Mouse (Mus musculus) left cerebral cortex, adult 18-20 months (tissue): ENCODE results near the gene Fhod1. TPM values are rescaled to one million over a fixed set of nuclear protein-coding genes. Genes with fewer than 3 reads are reported as not detected.
A peak's percentile ranks its signal among the peaks of the same experiment; 100 is the strongest.

Experiments used
- DNase-seq, 2 experiments: peaks; one replicate each; pipeline ENCODE4 v3.0.0; 2021 to 2022; ENCODE audit warnings: low spot score in 2 of 2, mixed read lengths in 1 of 2
- total RNA-seq, 2 experiments: library from RNA; stranded (reverse); gene quantifications; 2 replicates each; pipeline ENCODE4 v1.2.3; 2021

The Fhod1 gene
- total RNA-seq, 2 experiments from 2014 or later: 3.1 to 3.3 TPM

GRCm38 (mm10) chr8:105318662-105319190, 29.0 kb downstream of the Fhod1 start:
- DNase-seq: no peak

GRCm38 (mm10) chr8:105317941-105318340, 29.8 kb downstream of the Fhod1 start:
- DNase-seq: no peak

DNA sequence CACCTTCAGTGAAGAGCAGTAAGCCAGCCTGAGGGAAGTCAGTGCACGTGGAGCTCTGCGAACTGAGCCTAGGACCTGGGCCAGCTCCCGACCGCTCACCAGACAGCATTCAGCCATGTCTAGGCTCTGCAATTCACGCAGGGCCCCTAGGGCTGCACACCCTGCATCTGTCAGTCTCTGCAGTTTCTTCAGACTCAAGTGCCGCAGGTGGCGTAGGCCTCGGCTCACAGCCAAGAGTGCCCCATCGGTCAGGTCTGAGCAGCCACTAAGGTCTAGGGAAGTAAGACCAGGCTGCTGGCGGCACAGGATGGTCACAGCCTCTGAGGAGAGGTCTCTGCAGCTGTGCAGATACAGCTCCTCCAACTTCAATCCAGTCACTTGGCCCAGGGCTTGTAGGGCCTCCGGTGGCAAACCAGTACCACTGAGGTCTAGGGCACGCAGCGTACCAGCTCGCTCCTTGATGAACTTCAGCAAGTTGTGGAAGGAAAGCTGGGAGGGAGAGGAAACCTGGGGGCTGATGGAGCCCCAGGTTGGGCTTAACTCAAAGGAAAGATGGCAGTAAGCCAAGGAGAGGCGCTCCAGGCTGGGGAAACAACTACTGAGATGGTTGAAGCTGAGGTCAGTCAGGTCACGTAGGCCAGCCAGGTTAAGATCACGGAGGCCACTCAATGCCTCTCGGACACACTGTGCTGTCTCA, 32.5 kb downstream of the Fhod1 start:
- DNase-seq: no peak

DNA sequence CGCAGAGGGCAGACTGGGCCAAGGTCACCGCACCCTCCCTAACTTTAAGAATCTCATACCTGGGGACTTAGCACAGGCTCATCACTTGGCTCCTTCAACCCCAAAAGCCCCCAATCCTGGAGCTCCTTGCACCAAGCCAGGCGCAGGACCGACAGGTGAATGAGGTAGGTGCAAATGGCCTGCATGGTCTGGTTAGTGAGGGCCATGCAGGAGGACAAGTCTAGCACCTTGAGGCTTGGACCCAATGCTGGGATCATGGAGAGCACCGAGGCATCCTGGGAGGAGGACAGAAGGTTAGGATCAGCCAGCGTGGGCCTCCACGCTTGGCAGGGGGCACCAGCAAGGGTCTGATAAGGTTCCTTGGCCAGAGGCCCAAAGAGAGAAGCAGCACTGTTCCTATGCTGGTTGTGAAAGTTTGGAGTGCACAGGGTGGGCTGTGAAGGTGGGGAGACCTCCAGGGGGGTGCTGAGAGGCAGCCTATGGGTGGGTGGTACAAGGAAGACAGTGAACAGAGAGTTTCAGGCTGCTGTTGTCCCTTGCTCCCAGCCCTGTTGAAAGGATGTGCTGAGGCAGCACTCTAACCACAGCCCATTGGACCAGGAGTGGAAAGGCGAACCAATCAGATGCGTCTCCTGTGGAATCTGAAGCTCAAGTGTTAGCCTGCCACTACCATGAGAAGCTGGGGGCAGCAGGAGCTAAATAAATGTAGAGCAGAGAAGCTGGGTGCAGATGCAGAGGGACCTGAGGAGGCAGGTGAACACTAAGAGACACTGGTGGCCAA, 33.9 kb downstream of the Fhod1 start:
- no peak for DNase-seq

DNA sequence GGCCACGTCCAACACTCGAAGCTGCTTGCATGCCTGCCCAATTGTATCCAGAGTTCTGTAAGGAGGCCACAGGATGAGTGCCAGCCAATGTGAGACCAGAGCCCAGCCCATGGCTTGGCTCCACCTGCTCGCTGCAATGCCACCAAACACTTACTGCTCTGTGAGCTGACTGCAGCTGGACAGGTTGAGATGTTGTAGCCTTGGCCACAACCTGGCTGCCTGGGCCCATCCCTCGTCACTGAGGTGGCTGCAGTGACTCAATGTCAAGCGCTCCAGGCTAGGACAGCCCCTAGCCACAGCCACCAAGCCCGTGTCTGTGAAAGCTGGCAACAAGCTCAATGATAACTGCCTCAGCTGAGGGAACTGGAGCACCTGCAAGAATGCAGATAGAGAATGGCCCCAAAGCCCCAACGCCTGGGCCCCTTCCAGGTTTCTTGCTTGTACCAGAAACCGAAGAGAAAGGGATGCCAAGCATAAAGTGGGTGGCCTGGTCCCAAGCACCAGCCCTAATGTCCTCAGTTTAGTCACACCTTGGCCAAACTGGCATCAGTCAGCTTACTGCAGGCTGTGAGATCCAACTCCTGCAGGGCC, 34.8 kb downstream of the Fhod1 start:
- DNase-seq: no peak

- no peak for DNase-seq
These were observed 36.0 kb downstream of the Fhod1 start for GRCm38 (mm10) chr8:105311718-105312117.

DNA sequence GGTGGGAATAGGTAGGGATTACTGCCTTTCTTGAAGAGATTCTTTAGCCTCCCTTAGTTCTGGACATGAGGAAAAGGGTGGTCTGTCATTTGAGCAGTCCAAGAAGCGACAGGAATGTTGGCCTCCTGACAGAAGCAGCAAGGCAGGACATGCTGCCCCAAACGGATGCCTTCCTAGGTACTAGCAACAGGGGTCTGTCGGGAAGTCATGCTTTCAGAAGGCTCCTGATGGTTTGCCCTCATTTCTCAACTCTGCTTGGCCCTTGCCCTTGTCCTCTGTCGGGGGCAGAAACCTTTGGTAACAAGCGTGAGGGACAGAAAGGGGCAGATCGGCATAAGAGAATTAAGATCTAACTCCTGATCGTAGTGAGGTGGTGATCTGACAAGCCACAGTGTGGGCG, 37.6 kb downstream of the Fhod1 start:
- no peak for DNase-seq

- no peak for DNase-seq
These were observed 38.5 kb downstream of the Fhod1 start for GRCm38 (mm10) chr8:105309142-105309847.

- DNase-seq: no peak
These were observed 39.3 kb downstream of the Fhod1 start for GRCm38 (mm10) chr8:105308428-105308827.

DNA sequence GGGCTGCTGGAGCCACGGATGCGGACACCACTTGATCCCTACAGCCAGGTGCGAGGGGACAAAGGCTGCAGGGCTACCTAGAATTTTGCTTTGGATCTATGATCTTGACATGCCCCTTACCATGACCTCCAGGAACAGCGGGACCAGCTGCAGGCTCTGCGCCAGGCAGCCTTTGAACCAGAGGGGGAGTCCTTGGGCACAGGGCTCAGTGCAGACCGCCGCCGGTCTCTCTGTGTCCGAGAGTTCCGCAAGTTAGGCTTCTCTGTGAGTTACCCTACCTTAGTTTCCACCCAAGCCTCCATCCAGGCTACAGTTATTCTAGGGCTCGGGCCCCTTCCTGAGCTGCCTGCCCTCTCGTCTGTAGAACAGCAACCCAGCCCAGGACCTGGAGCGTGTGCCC, 40.1 kb downstream of the Fhod1 start:
- no peak for DNase-seq

GRCm38 (mm10) chr8:105306146-105306691, 41.5 kb downstream of the Fhod1 start:
- DNase-seq: no peak

DNA sequence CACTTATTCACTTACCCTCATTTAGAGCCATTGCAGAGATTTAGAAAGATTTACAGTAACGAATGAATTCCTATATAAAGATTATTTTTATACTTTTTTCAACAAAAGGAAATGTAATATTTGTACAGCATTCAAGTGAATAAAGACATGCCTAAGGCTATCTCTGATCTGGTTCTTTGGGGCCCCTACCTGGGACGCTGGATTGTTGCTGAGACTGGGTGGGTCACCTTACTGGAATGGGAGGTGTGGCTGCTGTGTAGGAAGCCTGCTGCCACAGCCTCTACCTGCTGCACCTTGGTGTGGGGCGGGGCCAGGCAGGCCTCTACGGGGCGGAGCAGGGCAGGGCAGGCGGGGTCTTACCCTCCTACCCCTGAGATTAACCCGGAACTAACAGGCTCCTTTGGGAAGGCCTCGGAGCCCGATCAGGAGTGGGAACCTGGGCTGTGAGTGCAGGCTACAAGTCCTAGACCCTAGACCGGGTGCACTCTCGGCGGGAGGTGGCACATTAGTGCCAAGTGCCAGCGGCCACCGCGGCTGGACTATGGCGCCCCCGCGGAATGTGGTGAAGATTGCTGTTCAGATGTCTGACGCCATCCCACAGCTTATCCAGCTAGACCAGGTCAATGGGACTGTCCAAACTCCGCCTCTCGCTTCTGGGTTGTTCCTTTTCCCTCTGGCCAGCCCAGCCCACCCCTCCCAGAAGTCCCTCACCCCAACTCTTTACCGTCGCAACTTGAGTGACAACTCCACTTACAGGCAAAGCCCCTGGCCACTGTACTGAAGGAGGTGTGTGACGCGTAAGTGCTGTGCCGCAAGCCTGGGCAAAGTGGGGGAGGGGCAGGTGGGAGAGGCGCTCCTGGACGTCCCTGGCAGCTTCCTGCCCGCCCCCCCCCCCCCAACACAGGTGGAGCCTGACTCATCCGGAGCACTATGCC, 42.3 kb downstream of the Fhod1 start, which contains the start of gene Elmo3:
Elmo3 (plus strand) TSS at position 391 of the 935 bp plus-strand sequence.
- DNase-seq: peak; percentile 56 to 61

DNA sequence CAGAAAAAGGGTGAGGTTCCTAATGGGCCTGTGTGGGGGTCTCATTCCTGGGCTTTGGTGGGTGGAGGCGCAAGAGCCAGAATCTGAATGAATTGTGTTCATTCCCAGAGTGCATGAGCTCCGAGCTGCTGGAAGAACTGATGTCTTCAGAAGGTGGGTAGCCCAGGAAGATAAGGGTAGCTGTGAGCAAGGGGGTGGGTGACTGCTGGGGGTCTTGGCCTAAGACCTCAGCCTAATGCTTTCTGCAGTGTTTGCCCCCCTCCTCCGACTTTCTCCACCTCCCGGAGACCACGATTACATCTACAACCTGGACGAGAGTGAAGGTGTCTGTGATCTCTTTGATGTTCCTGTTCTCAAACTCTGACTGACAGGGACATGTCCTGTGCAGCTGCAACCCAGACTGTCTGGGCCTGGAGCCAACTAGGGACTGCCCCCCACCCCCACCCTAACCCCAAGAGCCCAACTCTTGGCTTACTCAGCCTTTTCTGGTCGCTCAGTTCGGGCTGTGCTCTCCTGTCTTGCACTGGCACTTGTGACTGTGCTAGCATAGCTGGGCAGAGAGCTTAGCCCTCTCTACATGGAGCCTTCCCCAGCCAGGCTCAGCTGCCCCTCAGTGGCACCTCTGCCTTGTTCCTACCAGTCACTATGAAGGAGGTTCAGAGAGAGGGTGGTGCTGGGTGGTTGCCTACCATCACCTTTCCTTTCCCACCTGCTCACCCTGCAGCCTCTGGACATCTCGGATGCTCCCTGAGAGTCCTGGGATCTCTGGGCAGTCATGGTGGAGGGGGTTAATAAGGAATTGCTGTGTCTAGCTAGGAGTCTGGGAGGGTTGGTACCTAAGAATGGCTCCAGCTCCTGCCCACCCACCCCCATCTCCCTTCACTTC, 43.2 kb downstream of the Fhod1 start:
- DNase-seq: no peak

- DNase-seq: no peak
These were observed 43.9 kb downstream of the Fhod1 start for GRCm38 (mm10) chr8:105303874-105304273.

DNA sequence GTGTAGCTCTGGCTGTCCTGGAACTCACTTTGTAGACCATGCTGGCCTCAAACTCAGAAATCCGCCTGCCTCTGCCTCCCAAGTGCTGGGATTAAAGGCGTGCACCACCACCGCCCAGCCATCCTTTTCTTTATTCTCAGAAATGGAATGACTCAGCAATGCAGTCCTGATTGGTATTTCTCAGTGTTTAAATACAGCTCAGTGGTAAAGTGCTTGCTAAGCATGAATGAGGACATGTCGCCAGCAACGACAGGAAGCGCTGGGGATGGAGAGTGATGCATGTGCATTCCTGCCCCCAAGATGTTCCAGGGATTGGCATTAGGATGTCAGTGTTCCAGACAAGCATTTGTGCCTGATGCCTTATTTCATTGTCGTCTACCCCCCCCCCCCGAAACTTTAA, 44.4 kb downstream of the Fhod1 start:
- no peak for DNase-seq

- DNase-seq: no peak
These were observed 47.8 kb downstream of the Fhod1 start for GRCm38 (mm10) chr8:105299962-105300361.

DNA sequence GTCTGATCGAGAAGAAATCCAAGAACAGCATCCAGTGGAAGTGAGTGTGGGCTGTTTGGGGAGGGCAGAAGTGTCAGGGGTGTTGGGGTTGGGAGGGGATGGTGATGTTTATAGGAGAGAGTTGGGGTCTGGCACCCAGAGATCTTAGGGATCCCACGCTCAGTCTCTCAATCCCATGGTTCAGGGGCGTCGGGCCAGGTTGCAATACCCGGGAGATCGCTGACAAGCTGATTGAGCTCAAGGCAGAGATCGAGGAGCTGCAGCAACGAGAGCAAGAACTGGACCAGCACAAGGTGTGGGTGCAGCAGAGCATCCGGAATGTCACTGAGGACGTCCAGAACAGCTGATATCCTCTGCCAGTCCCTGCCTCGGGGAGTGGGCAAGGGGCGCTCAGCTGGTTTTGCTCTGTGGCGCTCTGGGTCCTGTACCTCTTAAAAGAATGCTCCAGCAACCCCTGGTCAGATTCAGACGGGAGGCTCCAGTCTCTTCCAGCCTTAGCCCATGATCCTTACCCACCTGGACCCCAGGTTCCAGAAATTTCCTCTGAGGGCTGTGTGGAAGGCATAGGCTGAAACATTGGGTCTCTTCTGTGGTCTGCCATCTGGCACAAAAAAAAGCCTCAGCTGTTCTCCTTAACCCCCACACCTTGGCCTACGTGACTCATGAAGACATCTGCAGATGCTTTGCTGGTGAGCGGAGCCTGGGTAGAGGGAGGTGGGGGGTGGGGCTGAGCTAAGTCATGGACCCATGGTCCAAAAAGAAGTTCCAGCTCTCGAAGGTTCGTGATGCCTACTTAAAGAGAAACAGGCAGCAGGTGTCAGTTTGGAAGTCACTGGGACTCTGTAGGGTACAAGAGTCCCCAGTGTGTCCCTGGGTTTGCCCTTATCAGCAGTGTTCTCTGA, 49.2 kb downstream of the Fhod1 start:
- DNase-seq: no peak
